Mouse (Mus musculus) MEL (cell line): ENCODE results near the gene Hbp1. TPM values are rescaled to one million over a fixed set of nuclear protein-coding genes. Genes with fewer than 3 reads are reported as not detected.

Experiments
- DNase-seq: peaks from one replicate; pipeline ENCODE4 v3.0.0; 2011; ENCODE audit warnings: low read depth, low spot score
- H3K27ac ChIP-seq: 2 replicates; pipeline ENCODE4 v1.5.1; 2012; ENCODE audit warnings: low read depth, mild to moderate bottlenecking, control low read depth, low read length, moderate library complexity; ENCODE audit not compliant: control insufficient read depth
- H3K27me3 ChIP-seq, 2 experiments: fragments of 150-350 bp in 1 of 2; sonication (generic) in 1 of 2; 2 replicates each; pipeline ENCODE4 v1.6.1; 2012; ENCODE audit warnings: low read length in 2 of 2, mild to moderate bottlenecking in 2 of 2, improper control_type of control experiment in 1 of 2, moderate library complexity in 1 of 2; ENCODE audit not compliant: insufficient read depth in 2 of 2, control insufficient read depth in 1 of 2
- H3K36me3 ChIP-seq, 2 experiments: 2 replicates each; pipeline ENCODE4 v1.6.1; 2012 to 2014; ENCODE audit warnings: low read length in 2 of 2, improper control_type of control experiment in 1 of 2, inconsistent platforms in 1 of 2, mild to moderate bottlenecking in 1 of 2; ENCODE audit not compliant: insufficient read depth in 2 of 2, control insufficient read depth in 1 of 2
- H3K4me1 ChIP-seq, 2 experiments: fragments of 150-350 bp in 1 of 2; sonication (generic) in 1 of 2; 2 replicates each; pipeline ENCODE4 v1.6.1; 2012; ENCODE audit warnings: low read length in 2 of 2, improper control_type of control experiment in 1 of 2, mild to moderate bottlenecking in 1 of 2; ENCODE audit not compliant: insufficient read depth in 2 of 2, control insufficient read depth in 1 of 2
- H3K4me3 ChIP-seq, 2 experiments: fragments of 150-350 bp in 1 of 2; sonication (generic) in 1 of 2; 2 replicates each; pipeline ENCODE4 v1.5.1; 2012; ENCODE audit warnings: low read depth in 2 of 2, low read length in 2 of 2, mild to moderate bottlenecking in 2 of 2, moderate library complexity in 2 of 2, control low read depth in 1 of 2, improper control_type of control experiment in 1 of 2; ENCODE audit not compliant: control insufficient read depth in 1 of 2, insufficient read depth in 1 of 2
- H3K79me2 ChIP-seq: 2 replicates; pipeline ENCODE4 v1.6.1; 2012; ENCODE audit warnings: mild to moderate bottlenecking, low read length, moderate library complexity; ENCODE audit not compliant: control insufficient read depth, poor library complexity, insufficient read depth
- H3K9ac ChIP-seq: 2 replicates; pipeline ENCODE4 v1.6.1; 2012; ENCODE audit warnings: low read depth, mild to moderate bottlenecking, control low read depth, low read length, moderate library complexity; ENCODE audit not compliant: control insufficient read depth, poor library complexity, severe bottlenecking
- H3K9me3 ChIP-seq: fragments of 150-350 bp; sonication (generic); replicated peaks from 2 replicates; pipeline ENCODE4 v1.6.1; 2012; ENCODE audit warnings: mild to moderate bottlenecking, low read length, improper control_type of control experiment, moderate library complexity; ENCODE audit not compliant: insufficient read depth
- CTCF ChIP-seq, 3 experiments: IDR thresholded peaks in 2 of 3; conservative IDR thresholded peaks in 1 of 3; 2 replicates each; pipeline ENCODE4 v1.5.1; 2011 to 2012; ENCODE audit warnings: low read length in 3 of 3, low read depth in 2 of 3, mild to moderate bottlenecking in 2 of 3, improper control_type of control experiment in 1 of 3, inconsistent platforms in 1 of 3, mixed read lengths in 1 of 3, moderate library complexity in 1 of 3; ENCODE audit not compliant: control insufficient read depth in 1 of 3, insufficient read depth in 1 of 3, poor library complexity in 1 of 3, severe bottlenecking in 1 of 3
- GABPA ChIP-seq: IDR thresholded peaks from 2 replicates; pipeline ENCODE4 v1.6.1; 2012; ENCODE audit warnings: low read depth, mild to moderate bottlenecking, inconsistent platforms, low read length, improper control_type of control experiment, moderate library complexity
- MAX ChIP-seq: IDR thresholded peaks from 2 replicates; pipeline ENCODE4 v1.6.1; 2011; ENCODE audit warnings: low read length, improper control_type of control experiment
- MYC ChIP-seq: IDR thresholded peaks from 2 replicates; pipeline ENCODE4 v1.6.1; 2011; ENCODE audit warnings: low read depth, mild to moderate bottlenecking, low read length, improper control_type of control experiment, moderate library complexity
- NRF1 ChIP-seq: IDR thresholded peaks from 2 replicates; pipeline ENCODE4 v1.6.1; 2014; ENCODE audit warnings: low read depth, mild to moderate bottlenecking, inconsistent platforms, low read length, improper control_type of control experiment, moderate library complexity; ENCODE audit not compliant: poor library complexity, insufficient read depth, severe bottlenecking
- POLR2AphosphoS2 ChIP-seq: IDR thresholded peaks from 2 replicates; pipeline ENCODE4 v1.6.1; 2011; ENCODE audit warnings: low read length, improper control_type of control experiment
- POLR2AphosphoS5 ChIP-seq: IDR thresholded peaks from 2 replicates; pipeline ENCODE4 v1.6.1; 2012; ENCODE audit warnings: low read depth, borderline replicate concordance, mild to moderate bottlenecking, inconsistent platforms, low read length, moderate library complexity, mixed read lengths
- RAD21 ChIP-seq: IDR thresholded peaks from 2 replicates; pipeline ENCODE4 v1.6.1; 2011; ENCODE audit warnings: mild to moderate bottlenecking, low read depth, low read length, improper control_type of control experiment
- SIN3A ChIP-seq: IDR thresholded peaks from 2 replicates; pipeline ENCODE4 v1.6.1; 2012; ENCODE audit warnings: low read length, improper control_type of control experiment, inconsistent platforms
- SMC3 ChIP-seq: IDR thresholded peaks from 2 replicates; pipeline ENCODE4 v1.6.1; 2011; ENCODE audit warnings: low read depth, low read length, improper control_type of control experiment
- TCF12 ChIP-seq: IDR thresholded peaks from 2 replicates; pipeline ENCODE4 v1.6.1; 2014; ENCODE audit warnings: low read depth, mild to moderate bottlenecking, inconsistent platforms, low read length, improper control_type of control experiment, moderate library complexity
- ZC3H11A ChIP-seq: IDR thresholded peaks from 2 replicates; pipeline ENCODE4 v1.6.1; 2012; ENCODE audit warnings: low read depth, mild to moderate bottlenecking, inconsistent platforms, low read length, improper control_type of control experiment
- ZNF384 ChIP-seq: IDR thresholded peaks from 2 replicates; pipeline ENCODE4 v1.6.1; 2012; ENCODE audit warnings: low read depth, mild to moderate bottlenecking, inconsistent platforms, low read length, improper control_type of control experiment
- polyA plus RNA-seq, 2 experiments: library from polyadenylated mRNA; stranded (reverse) in 1 of 2; unstranded in 1 of 2; fragments of >175 nt in 1 of 2; fragments of >200 nt in 1 of 2; gene quantifications; 2 replicates each; pipeline versions ENCODE4 v1.2.1 to v1.2.4; 2012; ENCODE audit warnings: low replicate concordance in 2 of 2, low read depth in 1 of 2; ENCODE audit not compliant: insufficient read length in 2 of 2, insufficient read depth in 1 of 2, missing spikeins in 1 of 2
- total RNA-seq: library from RNA; depleted of rRNA; stranded (reverse); fragments of 300-350 nt; gene quantifications from 2 replicates; pipeline ENCODE4 v1.2.3, GENCODE M21; 2012

Gene Hbp1
- total and polyA plus RNA-seq, 3 experiments, result 4.3 to 8.8 TPM; not detected in 1

DNA sequence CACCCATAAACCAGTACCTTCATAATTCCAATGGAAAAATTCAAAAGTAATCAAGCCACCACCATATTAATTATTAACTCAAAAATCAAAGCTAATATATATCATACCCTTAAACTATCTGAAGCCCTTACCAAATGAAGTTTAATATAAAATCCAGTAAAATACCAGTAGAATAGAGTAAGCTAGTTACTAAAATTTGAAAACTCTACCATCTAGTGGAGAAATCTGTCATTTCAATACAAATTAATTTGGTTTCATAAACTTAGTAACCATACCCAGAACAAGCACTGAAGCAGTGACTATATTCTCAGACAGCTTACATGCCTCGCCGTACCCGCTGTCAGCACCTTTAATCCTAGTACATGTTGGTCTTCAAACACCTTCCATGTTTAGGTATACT, 18.5 kb downstream of the Hbp1 start:
- H3K4me3 ChIP-seq, result no peak overlapping the region
- no peaks in the 10 kb centered on the region for H3K4me1 ChIP-seq
- TF ChIP-seq CTCF (IDR thresholded peaks at IDR 0.05 in 2 of 3, conservative IDR thresholded peaks at IDR 0.05 in 1 of 3; ENCODE audit: control insufficient read depth in 1 of 3, insufficient read depth in 1 of 3, low read depth in 2 of 3, low read length in 3 of 3, poor library complexity in 1 of 3, severe bottlenecking in 1 of 3) (peak in 1 of 3 experiments; percentile 39; a peak in 2 of 6 replicates), RAD21 (peak; percentile 58), MYC (no peak), GABPA (no peak), SMC3 (peak; percentile 34)
- no peaks in the 10 kb centered on the region for H3K27me3 ChIP-seq
- no peak overlapping the region for H3K27ac ChIP-seq
- no peak overlapping the region for H3K9ac ChIP-seq
- H3K79me2 ChIP-seq, result no peaks in the 10 kb centered on the region
- H3K36me3 ChIP-seq, result peaks cover 0 to 5% of the 10 kb centered on the region in 2 experiments; a peak in 2 of 4 replicates
- DNase-seq, result no peak
- H3K9me3 ChIP-seq, result no peaks in the 10 kb centered on the region

DNA sequence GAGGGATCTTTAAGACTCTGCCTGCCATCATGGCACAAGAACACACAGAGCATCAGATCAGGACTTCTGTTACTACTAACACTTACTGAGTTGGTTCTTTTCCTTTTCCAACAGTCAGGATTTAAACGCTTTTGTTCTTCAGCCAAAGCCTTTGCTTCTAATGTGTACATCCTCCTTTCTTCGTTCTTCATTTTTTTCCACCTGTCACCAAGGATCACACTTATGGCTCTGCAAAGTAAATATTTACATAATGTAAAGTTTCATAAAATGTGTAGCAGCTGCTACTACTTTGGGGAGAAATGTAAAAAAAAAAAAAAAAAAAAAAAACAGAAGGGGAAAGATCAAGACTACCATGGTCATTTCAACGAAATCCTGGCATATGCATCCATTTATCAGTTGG, 21.8 kb downstream of the Hbp1 start:
- TF ChIP-seq ZNF384 (peak; percentile 48), RAD21 (no peak)
- no peaks in the 10 kb centered on the region for H3K79me2 ChIP-seq
- no peaks in the 10 kb centered on the region for H3K27me3 ChIP-seq
- peaks cover 0 to 7% of the 10 kb centered on the region in 2 experiments; a peak in 2 of 4 replicates for H3K4me1 ChIP-seq
- no peak overlapping the region for H3K9ac ChIP-seq
- H3K9me3 ChIP-seq, result no peaks in the 10 kb centered on the region
- H3K4me3 ChIP-seq, result no peak overlapping the region
- no peak overlapping the region for H3K27ac ChIP-seq
- peaks cover 2 to 4% of the 10 kb centered on the region in 2 experiments for H3K36me3 ChIP-seq
- DNase-seq, result no peak

DNA sequence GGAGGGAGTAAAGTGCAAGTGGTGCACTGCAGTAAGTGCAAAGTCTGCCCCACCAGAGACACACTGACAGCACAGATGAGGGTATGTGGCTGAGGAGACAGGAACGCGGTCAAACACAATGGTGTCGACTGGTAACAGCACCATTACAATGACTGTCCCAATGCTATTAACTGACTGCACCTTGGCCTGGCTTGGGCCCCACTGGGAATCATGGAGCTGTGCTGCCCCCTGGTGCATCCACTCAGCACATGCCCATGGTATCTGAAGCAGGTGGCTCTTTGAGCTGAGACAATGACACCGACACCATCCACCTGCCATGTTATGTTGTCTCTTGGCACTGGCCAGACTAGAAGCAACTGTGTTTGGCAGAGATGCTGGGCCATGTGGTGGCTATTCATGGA, 23.7 kb downstream of the Hbp1 start:
- peak; percentile 70; the same call in 1 of the 2 replicates for TF ChIP-seq POLR2AphosphoS5
- no peak for TF ChIP-seq TCF12
- peak; percentile 88 for TF ChIP-seq RAD21
- peak; percentile 86 for TF ChIP-seq SMC3
- 0 out of 2 replicates have a peak, but pooled peaks have one; percentile 41 for TF ChIP-seq POLR2AphosphoS2
- peak; percentile 74 for TF ChIP-seq ZC3H11A
- no peak for TF ChIP-seq NRF1
- TF ChIP-seq MAX, result peak; percentile 67; the same call in 1 of the 2 replicates
- peak; percentile 59 to 84 (median 82) for TF ChIP-seq CTCF (IDR thresholded peaks at IDR 0.05 in 2 of 3, conservative IDR thresholded peaks at IDR 0.05 in 1 of 3; ENCODE audit: control insufficient read depth in 1 of 3, insufficient read depth in 1 of 3, low read depth in 2 of 3, low read length in 3 of 3, poor library complexity in 1 of 3, severe bottlenecking in 1 of 3)
- 0 out of 2 replicates have a peak, but pooled peaks have one; percentile 19 for TF ChIP-seq SIN3A
- no peaks in the 10 kb centered on the region for H3K27me3 ChIP-seq
- no peak overlapping the region for H3K27ac ChIP-seq
- no peaks in the 10 kb centered on the region for H3K9me3 ChIP-seq
- peak; percentile 67 for DNase-seq
- H3K9ac ChIP-seq, result no peak overlapping the region
- H3K4me3 ChIP-seq, result no peak overlapping the region
- H3K79me2 ChIP-seq, result no peaks in the 10 kb centered on the region
- peaks cover 0 to 4% of the 10 kb centered on the region in 2 experiments for H3K36me3 ChIP-seq
- H3K4me1 ChIP-seq, result peaks cover 0 to 7% of the 10 kb centered on the region in 2 experiments; a peak in 2 of 4 replicates
